Mouse (Mus musculus): ENCODE results near the gene Sema6d. TPM values are rescaled to one million over a fixed set of nuclear protein-coding genes. Genes with fewer than 3 reads are reported as not detected.

Sema6d gene
- polyA plus RNA-seq, 1 experiment from 2014 or later, result 27.5 TPM

DNA sequence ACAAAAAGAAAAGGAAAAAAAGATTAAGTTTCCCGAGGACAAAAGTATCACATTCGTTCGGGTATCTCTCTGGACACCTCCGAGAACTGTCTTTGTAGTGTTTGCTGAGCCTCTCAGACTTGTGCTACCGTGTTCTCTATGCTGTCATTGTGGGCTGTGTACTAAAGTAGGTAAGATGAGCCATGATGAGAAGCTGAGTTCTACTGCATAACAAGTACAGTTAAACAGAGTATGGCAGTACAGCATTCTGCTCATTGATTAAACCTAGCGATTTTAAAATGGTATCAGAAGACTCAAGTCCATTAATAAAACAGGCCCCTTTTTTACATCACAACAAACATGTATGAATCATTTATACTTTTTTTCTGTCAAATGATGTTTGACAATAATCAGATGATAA, 433.9 kb downstream of the Sema6d start:
- no peak overlapping the region for H3K27ac ChIP-seq (ENCODE audit: poor library complexity, severe bottlenecking)
- H3K36me3 ChIP-seq, result no peaks in the 10 kb centered on the region
- H3K9me3 ChIP-seq (replicated peaks), result no peaks in the 10 kb centered on the region
- no peaks in the 10 kb centered on the region for H3K27me3 ChIP-seq (replicated peaks)
- no peak overlapping the region for H3K4me3 ChIP-seq
- H3K4me1 ChIP-seq (replicated peaks), result peaks cover 5% of the 10 kb centered on the region; the same call in 1 of the 2 replicates
- H3K9ac ChIP-seq, result no peak overlapping the region
- H3K4me2 ChIP-seq, result no peak overlapping the region
- 83% methylated on average over 6 of the region's 6 CpGs for WGBS
- ATAC-seq (ENCODE audit: insufficient number of reproducible peaks, low FRiP score), result no peak

GRCm38 (mm10) chr2:124524167-124524566, 434.4 kb downstream of the Sema6d start:
- no peaks in the 10 kb centered on the region for H3K36me3 ChIP-seq
- no peak overlapping the region for H3K4me3 ChIP-seq
- no peaks in the 10 kb centered on the region for H3K27me3 ChIP-seq (replicated peaks)
- no peak overlapping the region for H3K9ac ChIP-seq
- WGBS, result 76% methylated on average over 3 of the region's 3 CpGs
- ATAC-seq (ENCODE audit: insufficient number of reproducible peaks, low FRiP score), result no peak
- H3K4me2 ChIP-seq, result no peak overlapping the region
- no peak overlapping the region for H3K27ac ChIP-seq (ENCODE audit: poor library complexity, severe bottlenecking)
- H3K4me1 ChIP-seq (replicated peaks), result peaks cover 5% of the 10 kb centered on the region; the same call in 1 of the 2 replicates
- no peaks in the 10 kb centered on the region for H3K9me3 ChIP-seq (replicated peaks)

- H3K27me3 ChIP-seq (replicated peaks), result no peaks in the 10 kb centered on the region
- no peak overlapping the region for H3K9ac ChIP-seq
- no peak overlapping the region for H3K4me3 ChIP-seq
- H3K4me2 ChIP-seq, result no peak overlapping the region
- H3K4me1 ChIP-seq (replicated peaks), result no peaks in the 10 kb centered on the region
- ATAC-seq (ENCODE audit: insufficient number of reproducible peaks, low FRiP score), result no peak
- no peaks in the 10 kb centered on the region for H3K9me3 ChIP-seq (replicated peaks)
- H3K27ac ChIP-seq (ENCODE audit: poor library complexity, severe bottlenecking), result no peak overlapping the region
- H3K36me3 ChIP-seq, result no peaks in the 10 kb centered on the region
- 87% methylated on average over 3 of the region's 3 CpGs for WGBS
These were observed 437.9 kb downstream of the Sema6d start for GRCm38 (mm10) chr2:124527641-124528040.

DNA sequence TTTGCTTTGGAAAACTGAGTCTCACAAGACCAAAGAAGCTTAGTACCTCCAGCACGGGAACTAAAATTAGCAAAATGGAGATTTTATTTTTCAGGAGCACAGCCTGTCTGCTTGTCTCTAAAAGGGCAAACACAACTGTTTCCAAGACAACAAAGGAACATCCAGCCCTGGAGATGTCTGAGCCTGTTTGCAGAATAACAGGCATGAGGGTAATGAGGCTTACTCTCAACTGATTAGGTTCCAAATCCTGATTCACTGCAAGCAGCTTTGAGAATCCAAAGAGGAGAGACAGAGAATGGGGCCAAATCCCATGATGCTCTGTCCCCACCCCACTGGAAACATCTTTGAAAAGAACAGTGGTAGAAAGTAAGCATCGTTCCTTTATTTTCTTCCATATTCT, 440.7 kb downstream of the Sema6d start:
- Histone ChIP-seq H3K4me3 (no peak overlapping the region), H3K36me3 (no peaks in the 10 kb centered on the region), H3K4me2 (no peak overlapping the region), H3K9ac (no peak overlapping the region), H3K27me3 (replicated peaks) (no peaks in the 10 kb centered on the region), H3K27ac (ENCODE audit: poor library complexity, severe bottlenecking) (no peak overlapping the region), H3K4me1 (replicated peaks) (no peaks in the 10 kb centered on the region), H3K9me3 (replicated peaks) (no peaks in the 10 kb centered on the region)
- 79% methylated on average over 2 of the region's 2 CpGs for WGBS
- ATAC-seq (ENCODE audit: insufficient number of reproducible peaks, low FRiP score), result no peak

- Histone ChIP-seq H3K4me1 (replicated peaks) (no peaks in the 10 kb centered on the region), H3K9ac (no peak overlapping the region), H3K4me3 (no peak overlapping the region), H3K9me3 (replicated peaks) (no peaks in the 10 kb centered on the region), H3K36me3 (no peaks in the 10 kb centered on the region), H3K27ac (ENCODE audit: poor library complexity, severe bottlenecking) (no peak overlapping the region), H3K27me3 (replicated peaks) (no peaks in the 10 kb centered on the region), H3K4me2 (no peak overlapping the region)
- ATAC-seq (ENCODE audit: insufficient number of reproducible peaks, low FRiP score), result no peak
- WGBS, result 69% methylated on average over 4 of the region's 4 CpGs
These were observed 441.3 kb downstream of the Sema6d start for GRCm38 (mm10) chr2:124531062-124531461.

DNA sequence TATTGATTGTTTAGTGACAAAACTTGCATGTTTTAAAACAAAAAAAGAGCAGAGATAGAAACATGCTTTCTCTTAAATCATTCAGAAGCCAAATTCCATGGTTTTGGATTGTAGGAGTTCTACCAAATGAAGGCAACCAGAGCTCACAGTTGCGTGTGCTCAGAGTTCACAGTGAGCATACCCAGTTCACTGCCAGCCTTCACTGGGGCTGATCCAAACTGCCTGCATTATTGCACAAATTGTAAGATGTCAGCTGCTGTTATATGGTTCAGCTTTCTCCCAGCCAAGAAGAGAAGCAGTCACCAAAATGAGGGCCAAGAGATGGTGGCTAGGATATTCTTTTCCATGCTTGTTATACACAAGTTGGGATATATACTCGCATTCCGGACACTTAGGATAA, 443.1 kb downstream of the Sema6d start:
- H3K9me3 ChIP-seq (replicated peaks), result no peaks in the 10 kb centered on the region
- H3K4me2 ChIP-seq, result no peak overlapping the region
- no peaks in the 10 kb centered on the region for H3K36me3 ChIP-seq
- ATAC-seq (ENCODE audit: insufficient number of reproducible peaks, low FRiP score), result no peak
- H3K27ac ChIP-seq (ENCODE audit: poor library complexity, severe bottlenecking), result no peak overlapping the region
- H3K4me1 ChIP-seq (replicated peaks), result peaks cover 6% of the 10 kb centered on the region
- H3K9ac ChIP-seq, result no peak overlapping the region
- 84% methylated on average over 3 of the region's 3 CpGs for WGBS
- H3K27me3 ChIP-seq (replicated peaks), result no peaks in the 10 kb centered on the region
- H3K4me3 ChIP-seq, result no peak overlapping the region

DNA sequence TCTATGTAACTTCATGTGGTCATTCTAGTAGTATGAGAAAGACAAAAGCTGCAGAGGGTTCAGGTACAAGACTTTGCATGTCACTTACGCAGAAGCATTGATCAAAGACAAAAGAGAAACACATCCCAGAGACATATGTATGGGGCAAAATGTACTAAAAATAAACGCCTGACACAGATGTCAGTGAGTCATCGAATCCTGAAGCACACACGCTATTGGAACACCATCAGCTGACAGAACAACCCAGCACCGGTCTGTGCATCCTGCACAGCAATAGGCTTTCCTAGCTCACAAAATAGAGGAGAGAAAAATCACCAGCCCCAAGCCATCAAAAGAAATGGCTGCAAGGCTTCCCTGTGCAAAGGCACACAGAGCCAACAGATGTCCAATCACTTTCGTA, 443.8 kb downstream of the Sema6d start:
- no peak overlapping the region for H3K27ac ChIP-seq (ENCODE audit: poor library complexity, severe bottlenecking)
- no peaks in the 10 kb centered on the region for H3K36me3 ChIP-seq
- H3K9ac ChIP-seq, result no peak overlapping the region
- no peaks in the 10 kb centered on the region for H3K9me3 ChIP-seq (replicated peaks)
- H3K27me3 ChIP-seq (replicated peaks), result no peaks in the 10 kb centered on the region
- no peak for ATAC-seq (ENCODE audit: insufficient number of reproducible peaks, low FRiP score)
- peaks cover 6% of the 10 kb centered on the region for H3K4me1 ChIP-seq (replicated peaks)
- no peak overlapping the region for H3K4me2 ChIP-seq
- 59% methylated on average over 6 of the region's 6 CpGs for WGBS
- H3K4me3 ChIP-seq, result no peak overlapping the region

DNA sequence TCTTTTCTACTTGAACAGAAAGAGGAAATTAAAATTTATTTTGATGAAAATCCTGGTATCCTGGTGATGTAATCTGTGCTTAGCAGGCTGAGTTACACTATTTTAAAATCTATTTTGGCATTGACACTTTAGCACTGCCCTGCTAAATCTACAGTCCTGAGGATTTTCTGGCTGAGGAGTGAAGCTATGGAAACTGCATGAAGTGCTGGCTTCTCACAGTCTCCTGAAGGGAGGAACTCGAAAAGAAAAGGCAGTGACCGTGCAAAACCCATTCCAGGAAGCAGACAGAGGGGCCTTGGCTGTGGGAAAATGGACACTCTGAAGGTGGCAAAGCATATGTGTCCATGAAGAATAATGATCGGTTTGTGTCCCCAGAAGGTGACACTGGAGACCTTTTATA, 460.5 kb downstream of the Sema6d start:
- no peak for ATAC-seq (ENCODE audit: insufficient number of reproducible peaks, low FRiP score)
- Histone ChIP-seq H3K4me2 (no peak overlapping the region), H3K4me1 (replicated peaks) (no peaks in the 10 kb centered on the region), H3K9me3 (replicated peaks) (no peaks in the 10 kb centered on the region), H3K27me3 (replicated peaks) (no peaks in the 10 kb centered on the region), H3K36me3 (no peaks in the 10 kb centered on the region), H3K4me3 (no peak overlapping the region), H3K9ac (no peak overlapping the region), H3K27ac (ENCODE audit: poor library complexity, severe bottlenecking) (no peak overlapping the region)
- 60% methylated on average over 3 of the region's 3 CpGs for WGBS

DNA sequence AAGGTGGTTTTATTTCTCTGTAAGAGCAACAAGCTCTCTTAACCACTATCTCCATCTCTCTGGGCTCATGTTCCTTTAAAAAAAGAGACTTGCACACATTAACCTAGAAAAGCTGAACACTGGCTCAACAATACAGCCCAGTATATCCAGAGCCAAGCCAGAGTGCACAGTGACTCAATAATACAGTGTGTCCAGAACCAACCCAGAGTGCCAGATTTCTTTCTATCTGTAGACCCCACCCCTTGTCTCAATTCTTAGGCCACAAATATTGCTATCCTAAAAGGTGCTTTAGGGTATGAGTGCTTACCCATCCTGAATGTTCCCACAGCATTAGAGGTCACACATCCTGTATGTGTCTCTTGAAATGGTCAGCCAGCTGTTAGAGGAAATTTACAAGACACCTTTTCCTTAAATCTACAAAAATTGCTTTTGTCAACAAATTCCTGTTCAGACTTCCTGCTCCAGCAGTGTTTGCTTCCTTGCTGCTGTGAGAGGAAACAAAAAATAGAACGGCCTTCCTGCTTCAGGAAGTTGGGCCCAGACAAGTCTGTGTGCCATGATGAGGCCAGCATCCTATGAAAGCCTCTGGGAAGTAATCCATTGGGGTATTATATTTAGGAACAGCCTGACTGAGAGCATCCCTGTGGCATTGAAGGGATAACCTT, 465.1 kb downstream of the Sema6d start:
- Histone ChIP-seq H3K36me3 (no peaks in the 10 kb centered on the region), H3K4me3 (no peak overlapping the region), H3K9me3 (replicated peaks) (no peaks in the 10 kb centered on the region), H3K9ac (no peak overlapping the region), H3K27me3 (replicated peaks) (no peaks in the 10 kb centered on the region), H3K4me2 (no peak overlapping the region), H3K4me1 (replicated peaks) (peaks cover 6% of the 10 kb centered on the region; the same call in 1 of the 2 replicates), H3K27ac (ENCODE audit: poor library complexity, severe bottlenecking) (peak overlapping the region; percentile 38)
- ATAC-seq (ENCODE audit: insufficient number of reproducible peaks, low FRiP score), result no peak
- 46% methylated on average over 1 of the region's 1 CpGs for WGBS

- Histone ChIP-seq H3K4me1 (replicated peaks) (peaks cover 7% of the 10 kb centered on the region; the same call in 1 of the 2 replicates), H3K27ac (ENCODE audit: poor library complexity, severe bottlenecking) (no peak overlapping the region), H3K36me3 (no peaks in the 10 kb centered on the region), H3K9ac (no peak overlapping the region), H3K4me3 (no peak overlapping the region), H3K27me3 (replicated peaks) (no peaks in the 10 kb centered on the region), H3K4me2 (no peak overlapping the region), H3K9me3 (replicated peaks) (no peaks in the 10 kb centered on the region)
- no peak for ATAC-seq (ENCODE audit: insufficient number of reproducible peaks, low FRiP score)
- 65% methylated on average over 5 of the region's 5 CpGs for WGBS
These were observed 467.2 kb downstream of the Sema6d start for GRCm38 (mm10) chr2:124556861-124557499.

DNA sequence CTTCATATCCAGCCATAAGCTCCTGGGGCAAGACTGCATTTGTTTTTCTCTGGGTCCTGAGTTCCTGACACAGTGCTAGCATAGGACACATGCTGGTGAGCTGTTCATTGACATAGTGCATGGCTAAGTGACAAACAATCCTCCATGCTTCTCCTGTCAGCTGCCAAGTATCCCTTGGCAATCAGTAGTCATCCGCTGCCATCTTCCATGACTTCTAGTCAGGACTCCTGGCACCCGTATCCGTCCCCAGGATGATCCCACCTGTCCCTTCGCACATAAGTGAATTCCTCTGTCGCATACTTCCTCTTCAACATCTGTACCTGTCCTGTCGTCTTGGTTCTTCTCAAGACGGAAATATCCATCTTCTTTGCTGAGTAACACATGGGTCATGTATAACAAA, 468.3 kb downstream of the Sema6d start:
- H3K27me3 ChIP-seq (replicated peaks), result no peaks in the 10 kb centered on the region
- H3K4me3 ChIP-seq, result no peak overlapping the region
- H3K36me3 ChIP-seq, result no peaks in the 10 kb centered on the region
- no peak for ATAC-seq (ENCODE audit: insufficient number of reproducible peaks, low FRiP score)
- H3K27ac ChIP-seq (ENCODE audit: poor library complexity, severe bottlenecking), result no peak overlapping the region
- WGBS, result 85% methylated on average over 7 of the region's 7 CpGs
- H3K4me1 ChIP-seq (replicated peaks), result peaks cover 11% of the 10 kb centered on the region; the same call in 1 of the 2 replicates
- H3K4me2 ChIP-seq, result no peak overlapping the region
- H3K9me3 ChIP-seq (replicated peaks), result no peaks in the 10 kb centered on the region
- H3K9ac ChIP-seq, result no peak overlapping the region

DNA sequence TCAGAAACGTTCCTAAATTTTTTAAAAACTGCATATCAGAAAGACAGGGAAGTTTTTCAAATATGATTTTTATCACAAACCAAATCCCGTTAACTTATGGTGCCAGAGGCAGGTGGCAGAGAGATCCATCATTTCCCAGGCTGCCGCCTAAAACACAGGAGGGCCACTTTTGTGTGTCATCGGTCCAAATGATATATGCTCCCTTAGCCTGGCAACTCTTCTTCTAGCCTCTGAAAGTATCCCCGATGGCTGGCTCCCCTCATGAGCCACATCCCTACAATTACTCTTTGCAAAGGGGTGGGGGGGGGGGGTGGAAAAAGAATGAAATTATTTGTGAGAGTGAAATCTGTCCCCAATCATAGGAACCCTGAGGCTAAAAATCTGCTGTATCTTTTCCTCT, 471.9 kb downstream of the Sema6d start:
- 68% methylated on average over 5 of the region's 5 CpGs for WGBS
- no peak for ATAC-seq (ENCODE audit: insufficient number of reproducible peaks, low FRiP score)
- no peak overlapping the region for H3K4me3 ChIP-seq

More for the DNA sequence above, 471.9 kb downstream of the Sema6d start:
- no peaks in the 10 kb centered on the region for H3K27me3 ChIP-seq (replicated peaks)
- H3K4me1 ChIP-seq (replicated peaks), result peaks cover 11% of the 10 kb centered on the region; the same call in 1 of the 2 replicates
- no peaks in the 10 kb centered on the region for H3K36me3 ChIP-seq
- H3K4me2 ChIP-seq, result no peak overlapping the region
- no peak overlapping the region for H3K27ac ChIP-seq (ENCODE audit: poor library complexity, severe bottlenecking)
- H3K9me3 ChIP-seq (replicated peaks), result no peaks in the 10 kb centered on the region
- H3K9ac ChIP-seq, result no peak overlapping the region
